Mouse (Mus musculus) granulocyte monocyte progenitor cell, adult 5-6 weeks (primary cell): ENCODE data around the gene Klhl6. TPM values are rescaled to one million over a fixed set of nuclear protein-coding genes. Genes with fewer than 3 reads are reported as not detected.
"Not testable (repeated sequence)": the region's sequence is repeated elsewhere in the genome, so short reads cannot be mapped to it uniquely, and the experiment has no call there.

ENCODE experiments used
- ATAC-seq: replicated peaks from 2 replicates; pipeline ENCODE4 v1.8.0; 2016; ENCODE audit warnings: mild to moderate bottlenecking, moderate TSS enrichment, inconsistent platforms; ENCODE audit not compliant: poor library complexity, severe bottlenecking
- total RNA-seq, 2 experiments: library from RNA; stranded (forward) in 1 of 2; stranded (reverse) in 1 of 2; fragments of 200-712, 200-1000 nt in 1 of 2; fragments of >200 nt in 1 of 2; fragmentation: Nextera tagmentation in 1 of 2; gene quantifications; 2 replicates each; pipeline ENCODE4 v1.2.3; 2014 to 2017

Gene Klhl6
- 57.2 and 59.7 TPM in 2 replicates for total RNA-seq (2014; fragmentation: Nextera tagmentation)
- total RNA-seq (2017): 82.5 and 87.3 TPM in 2 replicates

DNA sequence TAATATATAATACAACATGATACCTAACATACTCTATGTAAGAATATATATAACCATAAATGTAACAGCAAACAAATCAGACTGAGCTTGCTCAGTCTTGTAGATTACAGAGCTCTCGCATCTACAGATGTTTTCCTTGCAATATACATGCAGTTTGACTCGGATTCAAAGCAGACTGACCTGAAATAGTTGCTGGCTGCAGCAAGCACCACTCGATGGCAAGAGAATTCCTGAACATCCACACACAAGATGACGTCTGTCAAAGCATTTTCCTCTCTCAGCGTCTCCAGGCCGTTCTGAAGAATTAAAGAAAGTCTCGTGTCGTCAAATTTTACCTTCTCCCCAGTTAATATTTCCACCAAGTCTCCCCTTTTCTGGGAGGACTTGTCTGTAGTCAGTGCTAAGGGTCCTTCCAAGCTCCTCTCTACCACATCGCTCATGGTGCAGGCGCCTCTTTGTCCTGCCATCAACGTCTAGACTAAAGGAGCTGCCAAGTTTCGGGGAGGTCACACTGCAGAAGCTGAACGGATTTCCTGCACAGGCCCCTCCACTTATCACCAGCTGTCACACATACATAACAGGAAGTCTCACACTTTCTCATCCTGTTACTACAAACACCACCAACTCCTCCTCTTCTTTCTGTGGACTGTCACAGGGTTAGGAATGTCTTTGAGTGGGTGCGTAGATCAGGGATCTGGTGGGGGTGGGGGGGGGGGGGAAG lies at the start of gene Klhl6:
Gene Klhl6, minus strand, starts transcription at position 501 of the 721 bp plus-strand sequence.
- peak; percentile 81 for ATAC-seq

GRCm38 (mm10) chr16:20027241-20027640 lies 44.4 kb upstream of the Klhl6 start:
- ATAC-seq: not testable (repeated sequence)

DNA sequence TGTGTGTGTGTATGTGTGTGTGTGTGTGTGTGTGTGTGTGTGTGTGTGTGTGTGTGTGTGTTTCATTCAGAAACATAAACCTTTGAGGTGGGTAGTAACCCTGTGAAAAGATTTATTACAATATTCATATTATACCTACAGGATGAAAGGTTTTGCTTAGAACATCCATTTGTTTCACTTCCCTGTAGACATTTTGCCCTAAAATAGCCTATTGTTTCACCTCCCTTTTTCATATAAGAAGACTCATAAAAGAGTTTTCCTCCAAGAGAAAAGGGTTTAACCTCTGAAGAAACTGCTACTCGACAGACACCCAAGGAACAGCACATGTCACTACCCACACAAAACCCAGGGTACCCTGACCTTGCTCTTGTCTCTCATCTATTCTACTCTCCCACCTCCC lies 40.0 kb upstream of the Klhl6 start:
- peak; percentile 27; the same call in 1 of the 2 replicates for ATAC-seq

- ATAC-seq: no peak; the same call in 1 of the 2 replicates
These were observed 39.0 kb upstream of the Klhl6 start for GRCm38 (mm10) chr16:20021848-20022247.

GRCm38 (mm10) chr16:20012647-20013046 lies 29.8 kb upstream of the Klhl6 start:
- ATAC-seq: no peak

- no peak for ATAC-seq
These were observed 23.2 kb upstream of the Klhl6 start for GRCm38 (mm10) chr16:20006066-20006465.

DNA sequence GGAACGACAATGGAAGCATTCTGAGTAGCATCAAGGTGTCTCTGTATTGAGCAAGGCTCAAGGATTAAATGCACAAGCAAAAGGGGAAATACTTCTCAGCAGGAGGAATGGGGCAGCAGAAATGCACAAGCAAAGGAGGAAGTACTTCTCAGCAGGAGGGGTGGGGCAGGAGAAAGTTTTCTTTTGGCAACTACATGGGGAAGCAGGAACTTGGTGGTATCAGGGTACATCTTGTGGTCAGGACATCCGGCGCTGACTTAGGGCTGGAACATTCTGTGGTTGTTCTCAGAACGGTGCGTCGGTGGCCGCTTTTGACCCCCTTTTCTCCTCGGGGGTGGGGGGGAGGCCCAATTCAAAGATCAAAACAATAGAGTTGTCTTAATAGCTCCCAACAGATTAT lies 17.4 kb upstream of the Klhl6 start:
- ATAC-seq: not testable (repeated sequence)

DNA sequence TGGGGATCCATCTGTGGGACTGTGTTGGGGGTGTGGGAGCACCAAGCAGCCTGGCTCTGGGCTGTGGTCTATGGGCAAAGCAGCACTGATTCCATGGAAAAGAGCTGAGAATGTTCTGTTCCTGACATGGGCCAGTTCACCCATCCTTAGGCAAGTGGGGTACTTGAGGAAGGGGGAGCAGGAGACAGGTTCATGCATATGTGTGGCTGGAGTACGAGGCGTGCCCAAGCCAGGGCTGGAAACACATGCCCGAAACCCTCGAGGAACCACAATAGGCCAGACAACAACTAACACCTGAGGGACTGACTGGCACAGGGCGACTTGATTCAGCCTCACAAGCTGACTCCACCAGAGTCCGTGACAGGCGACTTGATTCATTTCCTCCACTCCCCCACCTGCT lies 14.8 kb upstream of the Klhl6 start:
- no peak for ATAC-seq

DNA sequence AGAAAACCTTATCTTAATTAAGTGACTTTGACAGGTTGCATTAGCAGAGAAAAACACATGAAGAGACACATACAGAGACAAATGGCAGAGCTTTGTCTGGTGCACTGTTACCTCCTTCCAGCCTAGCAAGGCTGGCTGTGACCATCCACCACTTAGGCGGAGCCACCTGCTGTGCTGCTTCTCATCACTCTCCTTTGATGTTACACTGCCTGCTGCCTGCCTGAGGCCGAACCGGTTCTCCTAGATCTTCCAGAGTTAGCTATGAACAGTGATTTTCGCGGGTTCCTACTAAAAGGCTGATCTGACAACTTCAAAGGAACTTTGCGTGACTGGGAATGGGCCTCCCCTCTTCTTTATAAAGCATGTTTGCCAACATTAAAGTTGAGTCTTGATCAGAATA lies 14.1 kb upstream of the Klhl6 start:
- not testable (repeated sequence) for ATAC-seq

- ATAC-seq: no peak
These were observed 13.0 kb upstream of the Klhl6 start for GRCm38 (mm10) chr16:19995818-19996217.

DNA sequence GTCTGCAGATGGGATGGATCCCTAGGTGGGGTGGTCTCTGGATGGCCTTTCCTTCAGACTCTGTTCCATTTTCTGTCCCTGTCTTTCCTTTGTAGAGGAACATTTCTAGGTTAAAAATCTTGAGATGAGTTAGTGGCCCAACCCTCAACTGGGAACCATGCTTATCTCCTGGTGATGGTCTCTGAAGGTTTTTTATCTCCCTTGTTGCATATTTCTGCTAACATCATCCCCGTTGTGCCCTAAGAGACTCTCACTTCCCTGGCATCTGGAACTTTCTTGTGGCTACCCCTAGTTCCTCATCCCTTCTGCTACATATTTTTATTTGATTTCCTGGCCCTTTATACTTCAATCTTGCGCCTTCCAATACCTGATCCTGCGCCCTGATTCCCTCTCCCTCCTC lies 10.4 kb upstream of the Klhl6 start:
- ATAC-seq: peak; percentile 50

DNA sequence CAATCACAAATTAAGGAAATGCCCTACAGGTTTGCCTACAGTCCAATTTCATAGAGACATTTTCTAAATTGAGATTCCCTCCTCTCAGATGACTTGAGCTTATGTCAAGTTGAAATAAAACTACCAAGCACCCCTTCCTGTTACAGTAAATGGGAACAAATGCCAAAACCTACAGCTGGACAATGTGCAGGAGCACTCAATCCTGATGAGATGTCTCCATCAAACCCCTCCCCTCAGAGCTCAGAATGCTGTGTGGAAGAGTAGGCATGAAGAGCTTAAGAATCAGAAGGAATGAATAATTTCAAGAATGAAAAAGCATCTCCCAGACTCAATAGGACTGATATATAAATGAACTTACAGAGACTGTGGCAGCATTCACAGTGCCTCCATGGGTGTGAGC lies 7.7 kb upstream of the Klhl6 start:
- ATAC-seq: no peak

- ATAC-seq: no peak
These were observed 4.8 kb upstream of the Klhl6 start for GRCm38 (mm10) chr16:19987589-19987988.

GRCm38 (mm10) chr16:19984884-19985643 lies 2.2 kb upstream of the Klhl6 start:
- peak; percentile 69 for ATAC-seq

DNA sequence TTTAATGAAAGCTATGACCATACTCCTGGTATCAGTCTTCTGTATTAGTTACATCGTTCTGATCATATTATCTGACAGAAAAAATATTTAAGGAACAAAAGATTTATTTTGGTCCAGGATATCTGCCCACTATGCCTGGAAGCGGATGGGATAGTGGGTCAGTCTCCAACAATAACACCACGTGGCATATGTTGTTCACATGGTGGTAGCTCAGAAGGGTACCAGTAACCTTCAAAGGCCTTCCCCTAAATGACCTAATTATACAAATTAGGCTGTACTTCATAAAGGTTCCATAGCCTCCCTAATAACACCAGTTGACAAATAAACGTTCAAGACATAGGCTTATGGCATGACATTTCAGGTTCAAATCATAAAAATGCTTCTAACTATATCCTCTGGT lies 722 bp upstream of the Klhl6 start:
- ATAC-seq: no peak

- no peak for ATAC-seq
These were observed 1.2 kb downstream of the Klhl6 start for GRCm38 (mm10) chr16:19981684-19982083.

- ATAC-seq: peak; percentile 45
These were observed 1.8 kb downstream of the Klhl6 start for GRCm38 (mm10) chr16:19981006-19981405.

GRCm38 (mm10) chr16:19979755-19980154 lies 3.1 kb downstream of the Klhl6 start:
- peak; percentile 38 for ATAC-seq

DNA sequence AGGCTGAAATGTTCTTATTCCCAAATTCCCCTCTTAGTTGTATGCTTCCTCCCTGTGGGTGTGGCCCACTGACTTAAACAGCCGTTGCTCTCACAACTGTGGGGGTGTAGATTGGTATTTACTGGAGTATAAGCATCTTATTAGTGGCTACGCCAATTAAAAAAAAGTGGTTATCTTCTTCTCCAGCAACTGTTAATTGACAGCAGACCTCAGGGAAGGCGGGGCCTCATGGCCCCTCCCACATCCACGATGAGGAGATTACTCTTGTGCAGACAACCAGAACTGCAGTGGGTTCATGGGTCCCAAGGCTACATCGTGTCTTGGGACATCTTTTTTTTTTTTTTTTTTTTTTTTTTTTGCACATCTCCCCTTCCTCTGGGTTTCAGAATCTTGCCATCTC lies 5.6 kb downstream of the Klhl6 start:
- ATAC-seq: no peak

- ATAC-seq: no peak
These were observed 6.0 kb downstream of the Klhl6 start for GRCm38 (mm10) chr16:19976825-19977224.

GRCm38 (mm10) chr16:19975432-19975831 lies 7.4 kb downstream of the Klhl6 start:
- ATAC-seq: peak; percentile 48

DNA sequence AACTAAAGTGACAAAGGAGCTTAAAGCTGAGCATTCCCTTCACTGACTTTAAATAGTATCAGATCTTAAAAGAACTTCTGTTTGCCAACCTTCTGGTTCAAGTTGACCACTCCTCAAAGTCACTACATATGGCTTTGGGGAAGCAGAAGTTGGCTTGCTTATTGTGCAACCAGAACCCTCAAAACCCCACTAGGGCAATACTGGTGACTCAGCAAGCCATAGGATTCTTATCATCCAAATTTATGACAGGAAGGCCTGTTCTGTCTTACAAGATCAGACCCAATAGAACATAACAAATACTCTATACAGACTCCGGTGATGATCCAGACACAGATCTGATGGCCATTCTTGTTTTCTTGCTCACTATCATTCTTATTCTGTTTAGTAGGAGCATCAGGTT lies 9.4 kb downstream of the Klhl6 start:
- ATAC-seq: peak; percentile 79
